Mouse (Mus musculus): ENCODE measurements around the gene Eps8l2. TPM values are rescaled to one million over a fixed set of nuclear protein-coding genes. Genes with fewer than 3 reads are reported as not detected.

Eps8l2 gene
- polyA plus RNA-seq, 1 experiment, result 0.44 TPM

DNA sequence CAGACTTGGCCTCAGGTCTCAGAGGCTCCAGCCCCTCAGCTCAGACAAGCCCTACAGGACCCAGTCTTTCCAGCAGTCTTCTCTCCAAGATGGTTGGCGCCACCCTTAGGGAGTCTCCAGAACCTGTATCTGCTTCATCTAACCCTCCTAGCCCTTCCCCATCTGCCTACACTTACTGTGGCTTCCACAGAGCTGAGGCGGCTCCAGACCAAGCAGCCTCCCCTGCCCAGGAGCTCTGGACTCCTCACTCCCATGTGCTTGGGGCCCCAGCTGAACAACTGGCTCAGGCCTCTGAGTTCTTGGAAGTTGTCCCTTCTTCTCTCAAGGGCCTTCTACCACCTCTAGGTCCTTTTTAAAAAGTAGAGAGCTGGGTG lies 25.1 kb downstream of the Eps8l2 start:
- TF ChIP-seq TCF3 (IDR thresholded peaks at IDR 0.05; ENCODE audit: insufficient read length, low read depth), result no peak
- no peak for TF ChIP-seq CEBPB (IDR thresholded peaks at IDR 0.05; ENCODE audit: insufficient read depth, poor library complexity, severe bottlenecking)
- no peak for TF ChIP-seq REST (IDR thresholded peaks at IDR 0.05; ENCODE audit: insufficient read depth, insufficient read length)
- no peak for TF ChIP-seq POLR2AphosphoS2 (IDR thresholded peaks at IDR 0.05; ENCODE audit: insufficient read length, low read depth)
- TF ChIP-seq POLR2A (IDR thresholded peaks at IDR 0.05; ENCODE audit: insufficient read length, low read depth), result no peak
- no peak for TF ChIP-seq TCF12 (IDR thresholded peaks at IDR 0.05; ENCODE audit: insufficient read depth, poor library complexity, severe bottlenecking)
- TF ChIP-seq MYOG (IDR thresholded peaks at IDR 0.05; ENCODE audit: control insufficient read depth in 1 of 3, insufficient read depth in 1 of 3, insufficient read length in 2 of 3, low read depth in 2 of 3), result no peak
- TF ChIP-seq E2F4 (IDR thresholded peaks at IDR 0.05; ENCODE audit: insufficient read depth), result no peak
- no peak for TF ChIP-seq USF1 (IDR thresholded peaks at IDR 0.05; ENCODE audit: low read depth)
- TF ChIP-seq MYOD1 (IDR thresholded peaks at IDR 0.05; ENCODE audit: control insufficient read depth in 1 of 3, insufficient read length in 2 of 3, low read depth in 2 of 3), result no peak
- TF ChIP-seq SRF (IDR thresholded peaks at IDR 0.05; ENCODE audit: control insufficient read depth, insufficient read length, low read depth), result no peak
- TF ChIP-seq MAX (IDR thresholded peaks at IDR 0.05; ENCODE audit: low read depth), result no peak
- Histone ChIP-seq H3K79me2 (ENCODE audit: control insufficient read depth, insufficient read depth) (no peaks in the 10 kb centered on the region), H3ac (ENCODE audit: control insufficient read depth, insufficient read length) (no peak overlapping the region), H3K4me3 (no peak overlapping the region), H3K4me2 (ENCODE audit: low read depth) (no peak overlapping the region), H3K36me3 (ENCODE audit: control insufficient read depth, insufficient read depth) (no peaks in the 10 kb centered on the region), H3K27me3 (ENCODE audit: control insufficient read depth, insufficient read depth, insufficient read length) (peaks cover 14% of the 10 kb centered on the region)

- Histone ChIP-seq H3K27me3 (ENCODE audit: control insufficient read depth, insufficient read depth, insufficient read length) (peaks cover 14% of the 10 kb centered on the region), H3K4me3 (no peak overlapping the region), H3ac (ENCODE audit: control insufficient read depth, insufficient read length) (no peak overlapping the region), H3K79me2 (ENCODE audit: control insufficient read depth, insufficient read depth) (no peaks in the 10 kb centered on the region), H3K36me3 (ENCODE audit: control insufficient read depth, insufficient read depth) (no peaks in the 10 kb centered on the region), H3K4me2 (ENCODE audit: low read depth) (no peak overlapping the region)
- TF ChIP-seq POLR2AphosphoS2 (IDR thresholded peaks at IDR 0.05; ENCODE audit: insufficient read length, low read depth), result no peak
- TF ChIP-seq MAX (IDR thresholded peaks at IDR 0.05; ENCODE audit: low read depth), result no peak
- TF ChIP-seq REST (IDR thresholded peaks at IDR 0.05; ENCODE audit: insufficient read depth, insufficient read length), result no peak
- no peak for TF ChIP-seq POLR2A (IDR thresholded peaks at IDR 0.05; ENCODE audit: insufficient read length, low read depth)
- TF ChIP-seq MYOG (IDR thresholded peaks at IDR 0.05; ENCODE audit: control insufficient read depth in 1 of 3, insufficient read depth in 1 of 3, insufficient read length in 2 of 3, low read depth in 2 of 3), result no peak
- TF ChIP-seq E2F4 (IDR thresholded peaks at IDR 0.05; ENCODE audit: insufficient read depth), result no peak
- TF ChIP-seq TCF12 (IDR thresholded peaks at IDR 0.05; ENCODE audit: insufficient read depth, poor library complexity, severe bottlenecking), result no peak
- TF ChIP-seq SRF (IDR thresholded peaks at IDR 0.05; ENCODE audit: control insufficient read depth, insufficient read length, low read depth), result no peak
Measured at GRCm38 (mm10) chr7:141364349-141365048, 25.8 kb downstream of the Eps8l2 start.

DNA sequence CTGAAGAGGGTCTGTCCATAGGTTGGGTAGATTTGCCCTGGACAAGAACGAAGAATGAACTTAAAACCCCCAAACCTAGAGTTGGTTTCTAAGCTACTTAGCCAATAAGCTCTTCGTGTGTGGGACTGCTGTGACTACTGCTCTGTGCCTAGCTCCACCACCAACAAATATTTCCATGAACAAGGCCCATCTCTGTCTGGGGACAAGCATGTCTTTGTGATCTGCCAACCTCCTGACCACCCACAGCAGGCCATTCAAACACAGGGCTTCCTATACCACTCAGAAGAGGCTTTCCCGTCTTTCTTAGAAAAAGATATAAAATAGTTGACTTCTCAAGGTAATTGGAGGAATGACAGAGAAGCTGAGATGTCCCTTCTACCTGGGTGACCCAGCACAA lies 26.4 kb downstream of the Eps8l2 start:
- no peaks in the 10 kb centered on the region for H3K79me2 ChIP-seq (ENCODE audit: control insufficient read depth, insufficient read depth)
- H3K4me3 ChIP-seq, result no peak overlapping the region
- no peak overlapping the region for H3K4me2 ChIP-seq (ENCODE audit: low read depth)
- TF ChIP-seq CEBPB (IDR thresholded peaks at IDR 0.05; ENCODE audit: insufficient read depth, poor library complexity, severe bottlenecking) (no peak), TCF12 (IDR thresholded peaks at IDR 0.05; ENCODE audit: insufficient read depth, poor library complexity, severe bottlenecking) (no peak), SRF (IDR thresholded peaks at IDR 0.05; ENCODE audit: control insufficient read depth, insufficient read length, low read depth) (no peak), E2F4 (IDR thresholded peaks at IDR 0.05; ENCODE audit: insufficient read depth) (no peak), POLR2A (IDR thresholded peaks at IDR 0.05; ENCODE audit: insufficient read length, low read depth) (no peak), POLR2AphosphoS2 (IDR thresholded peaks at IDR 0.05; ENCODE audit: insufficient read length, low read depth) (no peak), MAX (IDR thresholded peaks at IDR 0.05; ENCODE audit: low read depth) (no peak), REST (IDR thresholded peaks at IDR 0.05; ENCODE audit: insufficient read depth, insufficient read length) (no peak), MYOG (IDR thresholded peaks at IDR 0.05; ENCODE audit: control insufficient read depth in 1 of 3, insufficient read depth in 1 of 3, insufficient read length in 2 of 3, low read depth in 2 of 3) (no peak), TCF3 (IDR thresholded peaks at IDR 0.05; ENCODE audit: insufficient read length, low read depth) (no peak), MYOD1 (IDR thresholded peaks at IDR 0.05; ENCODE audit: control insufficient read depth in 1 of 3, insufficient read length in 2 of 3, low read depth in 2 of 3) (no peak), USF1 (IDR thresholded peaks at IDR 0.05; ENCODE audit: low read depth) (no peak)
- peaks cover 14% of the 10 kb centered on the region for H3K27me3 ChIP-seq (ENCODE audit: control insufficient read depth, insufficient read depth, insufficient read length)
- H3ac ChIP-seq (ENCODE audit: control insufficient read depth, insufficient read length), result no peak overlapping the region
- H3K36me3 ChIP-seq (ENCODE audit: control insufficient read depth, insufficient read depth), result no peaks in the 10 kb centered on the region

DNA sequence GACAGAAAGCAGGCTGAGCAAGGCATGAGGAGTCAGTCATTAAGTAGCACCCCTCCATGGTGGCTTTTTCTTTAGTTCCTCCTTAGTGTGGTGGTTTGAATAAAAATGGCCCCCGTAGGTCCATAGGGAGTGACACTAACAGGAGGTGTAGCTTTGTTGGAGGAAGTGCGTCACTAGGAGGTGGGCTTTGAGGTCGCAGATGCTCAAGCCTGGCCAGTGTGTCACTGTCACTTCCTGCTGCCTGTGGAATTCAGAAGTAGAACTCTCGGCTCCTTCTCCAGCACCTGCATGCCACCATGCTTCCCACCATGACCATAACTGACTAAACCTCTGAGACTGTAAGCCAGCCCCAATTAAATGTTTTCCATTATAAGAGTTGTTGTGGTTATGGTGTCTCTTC lies 28.7 kb downstream of the Eps8l2 start:
- H3K4me2 ChIP-seq (ENCODE audit: low read depth), result no peak overlapping the region
- peaks cover 10% of the 10 kb centered on the region for H3K27me3 ChIP-seq (ENCODE audit: control insufficient read depth, insufficient read depth, insufficient read length)
- no peak overlapping the region for H3ac ChIP-seq (ENCODE audit: control insufficient read depth, insufficient read length)
- no peak overlapping the region for H3K4me3 ChIP-seq
- TF ChIP-seq POLR2AphosphoS2 (IDR thresholded peaks at IDR 0.05; ENCODE audit: insufficient read length, low read depth) (no peak), SRF (IDR thresholded peaks at IDR 0.05; ENCODE audit: control insufficient read depth, insufficient read length, low read depth) (no peak), MYOD1 (IDR thresholded peaks at IDR 0.05; ENCODE audit: control insufficient read depth in 1 of 3, insufficient read length in 2 of 3, low read depth in 2 of 3) (no peak), USF1 (IDR thresholded peaks at IDR 0.05; ENCODE audit: low read depth) (no peak), REST (IDR thresholded peaks at IDR 0.05; ENCODE audit: insufficient read depth, insufficient read length) (no peak), TCF12 (IDR thresholded peaks at IDR 0.05; ENCODE audit: insufficient read depth, poor library complexity, severe bottlenecking) (no peak), TCF3 (IDR thresholded peaks at IDR 0.05; ENCODE audit: insufficient read length, low read depth) (no peak), E2F4 (IDR thresholded peaks at IDR 0.05; ENCODE audit: insufficient read depth) (no peak)
- H3K79me2 ChIP-seq (ENCODE audit: control insufficient read depth, insufficient read depth), result no peaks in the 10 kb centered on the region
- H3K36me3 ChIP-seq (ENCODE audit: control insufficient read depth, insufficient read depth), result no peaks in the 10 kb centered on the region
